Comparison of ENCODE assay signal across 8 mouse cellular contexts in genomic region chr1:131155456-131155855, GRCm38 (mm10). TPM values are rescaled to one million over a fixed set of nuclear protein-coding genes. Genes with fewer than 3 reads are reported as not detected.
A peak's percentile ranks its signal among the peaks of the same experiment; 100 is the strongest.
DNase-seq lines count a peak whose midpoint lies in the region; ATAC-seq and TF ChIP-seq lines count a peak whose summit lies in the region.

No protein-coding gene starts in this region.

- no peaks in the 10 kb centered on the region for H3K9me3 ChIP-seq in E14TG2a.4 (ENCODE audit: low read length)
- no peaks in the 10 kb centered on the region for H3K9me3 ChIP-seq in lung, postnatal 0 days (ENCODE audit: low read length)

- no peak overlapping the region for H3K4me3 ChIP-seq in kidney, adult 2 months (ENCODE audit: insufficient read depth, low read depth, low read length)
- no peak overlapping the region for H3K4me3 ChIP-seq in E14TG2a.4 (replicated peaks; ENCODE audit: low read length)
- H3K4me3 ChIP-seq in lung, postnatal 0 days (ENCODE audit: low read depth, low read length): no peak overlapping the region

- H3K4me1 ChIP-seq in kidney, adult 2 months (ENCODE audit: control insufficient read depth, insufficient read depth, low read length): peaks cover 5% of the 10 kb centered on the region
- peaks cover 70% of the 10 kb centered on the region for H3K4me1 ChIP-seq in E14TG2a.4 (replicated peaks; ENCODE audit: low read depth, low read length)
- H3K4me1 ChIP-seq in lung, postnatal 0 days (ENCODE audit: insufficient read depth, low read depth, low read length): peaks cover 8% of the 10 kb centered on the region; the same call in 1 of the 2 replicates

- 66% methylated on average over 2 of the region's 2 CpGs for WGBS in kidney, adult 2 months
- 62% methylated on average over 2 of the region's 2 CpGs for WGBS in lung, postnatal 0 days

- H3K27ac ChIP-seq in kidney, adult 2 months (ENCODE audit: insufficient read depth, low read depth, low read length): no peak overlapping the region
- no peak overlapping the region for H3K27ac ChIP-seq in lung, postnatal 0 days (ENCODE audit: low read length)

- ATAC-seq in lung, postnatal 0 days: no peak

- H3K9ac ChIP-seq in lung, postnatal 0 days (replicated peaks; ENCODE audit: low read depth): no peak overlapping the region

- TF ChIP-seq CTCF in kidney, adult 2 months (conservative IDR thresholded peaks at IDR 0.05; ENCODE audit: insufficient read depth, insufficient read length, low read depth, low read length): peak; percentile 88
- TF ChIP-seq CTCF in E14TG2a.4 (conservative IDR thresholded peaks at IDR 0.05; ENCODE audit: low read length): peak; percentile 95
- TF ChIP-seq CTCF in lung, postnatal 0 days (IDR thresholded peaks at IDR 0.05): peak; percentile 93

- no peak for TF ChIP-seq EP300 in lung, postnatal 0 days (IDR thresholded peaks at IDR 0.05)

- 0 out of 2 replicates have a peak, but pooled peaks cover 5% of the 10 kb centered on the region for H3K36me3 ChIP-seq in kidney, adult 2 months (ENCODE audit: control insufficient read depth, insufficient read depth, low read length)
- peaks cover 41% of the 10 kb centered on the region for H3K36me3 ChIP-seq in E14TG2a.4 (ENCODE audit: insufficient read depth, low read length)
- 0 out of 2 replicates have a peak, but pooled peaks cover 5% of the 10 kb centered on the region for H3K36me3 ChIP-seq in lung, postnatal 0 days (ENCODE audit: insufficient read depth, low read length)

- TF ChIP-seq POLR2A in kidney, adult 2 months (IDR thresholded peaks at IDR 0.05; ENCODE audit: low read depth, low read length): no peak

- H3K27me3 ChIP-seq in kidney, adult 2 months (replicated peaks; ENCODE audit: control insufficient read depth, insufficient read depth, low read length): no peaks in the 10 kb centered on the region
- H3K27me3 ChIP-seq in E14TG2a.4 (ENCODE audit: insufficient read depth, low read length): no peaks in the 10 kb centered on the region
- no peaks in the 10 kb centered on the region for H3K27me3 ChIP-seq in lung, postnatal 0 days (replicated peaks; ENCODE audit: insufficient read depth, low read length)

- DNase-seq in kidney, adult 2 months: peak; percentile 42
- DNase-seq in kidney, adult 11 months: no peak
- DNase-seq in B cell, adult 2 months: peak; percentile 82
- peak; percentile 60 for DNase-seq in embryo, embryonic 10 days (ENCODE audit: low spot score)
- peak; percentile 59 for DNase-seq in lung, postnatal 0 days (ENCODE audit: low spot score)
- peak; percentile 49 for DNase-seq in thymus, postnatal 0 days (ENCODE audit: low spot score)
- DNase-seq in layer of hippocampus, adult 8-10 months (ENCODE audit: low spot score in 2 of 2): no peak

- no peak overlapping the region for H3K4me2 ChIP-seq in lung, postnatal 0 days (replicated peaks; ENCODE audit: low read depth, low read length)

RNA-seq across cellular contexts. Expression of gene Eif2d, which starts 2.5 kb away (rescaled TPM):
- polyA plus RNA-seq in kidney, adult 2 months (2012; rRNA removed): 32.1 and 35.5 TPM in 2 replicates
- 36.3 and 42.5 TPM in 2 replicates for polyA plus RNA-seq in lung, postnatal 0 days (2015; fragmentation: Nextera tagmentation; extraction: Ambion mirVana)
- 52.1 and 52.3 TPM in 2 replicates for polyA plus RNA-seq in thymus, postnatal 0 days (2015; fragmentation: Nextera tagmentation; extraction: Ambion mirVana)
- 10 to 100 TPM; 40.0 to 50.0 (median 46.8) TPM for total RNA-seq in layer of hippocampus, adult 8-10 months (2022)

RNA-seq across cellular contexts. Expression of gene Dyrk3, which starts 17.3 kb away (rescaled TPM):
- polyA plus RNA-seq in kidney, adult 2 months (2012; rRNA removed): 0.94 and 1.4 TPM in 2 replicates
- polyA plus RNA-seq in lung, postnatal 0 days (2015; fragmentation: Nextera tagmentation; extraction: Ambion mirVana): 3.4 and 4.7 TPM in 2 replicates
- polyA plus RNA-seq in thymus, postnatal 0 days (2015; fragmentation: Nextera tagmentation; extraction: Ambion mirVana): 1.9 and 2.2 TPM in 2 replicates
- total RNA-seq in layer of hippocampus, adult 8-10 months (2022): 10 to 100 TPM; 13.5 to 17.6 (median 14.6) TPM

RNA-seq across cellular contexts. Expression of gene Mapkapk2, which starts 57.8 kb away (rescaled TPM):
- 95.3 and 99.5 TPM in 2 replicates for polyA plus RNA-seq in kidney, adult 2 months (2012; rRNA removed)
- 62.4 and 65.0 TPM in 2 replicates for polyA plus RNA-seq in lung, postnatal 0 days (2015; fragmentation: Nextera tagmentation; extraction: Ambion mirVana)
- 26.6 and 30.4 TPM in 2 replicates for polyA plus RNA-seq in thymus, postnatal 0 days (2015; fragmentation: Nextera tagmentation; extraction: Ambion mirVana)
- total RNA-seq in layer of hippocampus, adult 8-10 months (2022): 10 to 100 TPM; 27.7 to 42.7 (median 35.3) TPM

Comparison
In these comparisons a context has a peak if more than half of its experiments do, and no peak if none do; other contexts are left out.
1. DNase-seq: peak in kidney, adult 2 months (single experiment), B cell, adult 2 months (2 of 2), embryo, embryonic 10 days (single experiment), lung, postnatal 0 days (single experiment) and thymus, postnatal 0 days (single experiment); none in kidney, adult 11 months (single experiment) and layer of hippocampus, adult 8-10 months (0 of 2).
2. Peak in every context shown above with its lines, with median percentiles within 50 percentile points of each other: CTCF ChIP-seq.